Mouse (Mus musculus) layer of hippocampus, adult 9-10 months (tissue): ENCODE measurements around the gene Rnft2.

Experiments used
- DNase-seq: peaks from one replicate; pipeline ENCODE4 v3.0.0; 2022; ENCODE audit warnings: low spot score

The Rnft2 gene

GRCm38 (mm10) chr5:118244606-118245443 is at the start of gene Rnft2, which contains the start of gene 2410131K14Rik:
Gene Rnft2, minus strand, starts transcription at chr5:118245116.
Gene 2410131K14Rik, plus strand, starts transcription at chr5:118245227.
- peak; percentile 98 for DNase-seq

GRCm38 (mm10) chr5:118294086-118294864 is 49.4 kb upstream of the Rnft2 start:
- DNase-seq: peak; percentile 33

- no peak for DNase-seq
Measured at GRCm38 (mm10) chr5:118292476-118292875, 47.6 kb upstream of the Rnft2 start.

DNA sequence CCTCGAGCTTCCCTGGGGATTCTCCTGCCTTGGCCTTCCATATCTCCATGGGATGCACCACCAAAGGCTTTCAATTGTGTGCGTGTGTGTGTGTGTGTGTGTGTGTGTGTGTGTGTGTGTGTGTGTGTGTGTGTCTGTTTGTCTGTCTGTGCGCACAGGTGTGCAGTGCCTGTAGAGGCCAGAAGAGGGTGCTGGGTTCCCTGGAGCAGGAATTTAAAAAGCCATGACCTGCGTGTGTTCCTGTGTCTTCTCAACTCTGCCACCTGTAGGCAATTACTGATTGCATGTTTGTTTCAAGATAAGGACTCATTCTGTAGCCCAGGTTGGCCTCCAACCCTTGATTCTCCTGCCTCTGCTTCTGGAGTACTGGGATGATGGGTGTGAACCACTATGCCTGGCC is 46.5 kb upstream of the Rnft2 start:
- no peak for DNase-seq

DNA sequence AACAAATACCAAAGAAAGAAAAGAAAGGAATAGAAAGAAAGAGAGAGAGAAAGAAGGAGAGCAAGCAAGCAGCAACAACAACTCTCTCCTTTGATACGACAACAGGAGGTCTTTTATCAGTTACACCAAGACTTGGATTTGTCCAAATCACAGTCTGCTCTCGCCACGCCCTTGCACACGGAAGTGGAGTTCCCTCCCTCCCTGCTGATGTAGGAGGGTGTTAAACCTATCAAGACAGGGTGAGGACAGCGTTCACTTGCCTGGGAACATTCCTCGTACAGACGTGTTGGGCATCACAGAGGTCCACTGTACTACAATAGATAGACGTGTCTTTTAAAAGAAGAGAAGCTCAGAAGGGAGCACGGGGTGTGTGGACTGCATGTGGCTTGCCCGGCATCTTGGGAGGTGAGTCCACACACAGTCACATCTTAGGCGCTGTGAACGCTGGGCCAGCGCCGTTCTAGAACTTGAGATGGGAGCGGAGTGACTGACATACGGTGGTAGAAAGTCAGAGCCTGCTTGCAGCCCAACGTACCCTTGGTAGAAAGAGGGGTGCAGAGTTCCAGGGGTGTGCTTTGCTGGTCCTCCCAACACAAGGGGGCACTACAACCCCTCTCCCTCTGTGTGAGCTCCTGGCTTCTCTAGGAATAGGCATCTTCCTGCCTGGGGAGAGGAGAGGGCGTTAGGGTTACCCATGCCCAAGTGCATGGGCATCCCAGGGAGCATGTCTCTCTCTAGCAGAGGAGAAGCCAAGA is 33.0 kb upstream of the Rnft2 start:
- no peak for DNase-seq

DNA sequence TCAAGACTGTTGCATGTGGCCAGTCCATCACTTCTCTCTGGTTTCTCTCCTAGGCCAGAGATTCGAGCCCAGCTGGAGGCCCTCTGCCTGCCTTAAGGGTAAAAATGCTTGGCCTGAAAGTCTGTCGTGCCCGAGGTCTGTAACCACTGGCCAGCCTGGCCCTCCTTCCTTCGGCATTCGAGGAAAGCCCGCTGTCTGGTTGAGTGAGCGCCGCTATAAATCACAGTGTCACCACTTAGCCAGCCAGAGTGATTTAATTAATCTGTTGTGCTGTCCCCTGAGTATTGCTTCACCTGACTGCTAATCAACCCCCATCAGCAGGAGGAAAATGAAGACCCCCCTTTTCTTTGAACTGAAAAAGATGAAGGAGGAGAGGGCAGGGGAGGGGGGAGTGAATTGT is 31.8 kb upstream of the Rnft2 start:
- DNase-seq: no peak

- DNase-seq: no peak
Measured at GRCm38 (mm10) chr5:118276281-118276680, 31.4 kb upstream of the Rnft2 start.

GRCm38 (mm10) chr5:118274546-118274945 is 29.6 kb upstream of the Rnft2 start:
- DNase-seq: no peak

DNA sequence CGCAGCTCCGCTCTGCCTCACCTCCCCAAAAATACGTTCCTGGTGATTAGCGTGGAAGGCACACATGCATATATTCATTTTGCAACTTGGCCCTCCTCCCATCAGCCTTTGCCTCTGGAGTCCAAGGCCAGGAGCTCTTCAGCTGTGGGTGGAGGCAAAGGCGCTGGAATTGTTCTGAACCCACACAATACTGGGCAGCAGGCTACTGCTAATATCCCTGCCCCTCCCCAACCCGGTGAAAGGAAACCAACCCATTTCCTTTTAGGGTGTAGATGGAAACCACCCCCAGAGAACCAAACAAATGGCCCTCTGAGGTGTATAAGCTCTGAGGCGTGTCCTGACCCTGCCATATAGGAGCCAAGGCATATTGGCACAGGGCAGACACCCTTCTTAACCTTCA is 28.5 kb upstream of the Rnft2 start:
- DNase-seq: no peak

DNA sequence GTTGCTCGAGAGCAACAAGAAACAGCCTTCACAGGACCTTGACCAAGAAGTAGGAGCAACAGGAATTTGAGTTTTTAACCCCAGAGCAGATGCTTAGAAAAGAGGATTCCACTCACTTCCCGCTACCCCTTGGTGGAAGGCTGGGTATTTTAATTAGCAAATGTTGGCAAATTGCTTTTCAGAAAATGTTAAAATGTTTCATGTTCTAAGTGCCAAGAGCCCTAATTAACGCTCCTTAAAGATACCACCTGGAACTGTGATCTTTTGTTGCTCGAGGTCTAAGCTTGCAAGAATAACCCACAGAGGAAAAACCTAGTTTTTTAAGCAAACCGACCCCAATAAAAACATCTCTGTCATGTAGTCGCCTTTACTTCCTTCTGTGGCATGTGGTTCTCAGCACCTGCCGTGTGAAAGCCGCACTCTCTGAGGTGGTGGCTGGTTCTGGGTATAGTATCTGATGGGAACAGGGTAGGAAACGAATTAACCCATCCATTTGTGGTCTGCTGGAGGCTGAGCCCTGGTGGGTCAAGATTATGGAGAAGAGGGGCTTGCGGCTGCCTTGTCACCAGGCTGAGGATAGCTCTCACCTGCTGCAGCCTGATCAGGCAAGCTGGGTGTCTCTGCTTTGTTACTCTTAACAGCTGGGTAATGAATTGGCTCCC is 26.7 kb upstream of the Rnft2 start:
- DNase-seq: no peak

GRCm38 (mm10) chr5:118268987-118269386 is 24.1 kb upstream of the Rnft2 start:
- peak; percentile 80 for DNase-seq

DNA sequence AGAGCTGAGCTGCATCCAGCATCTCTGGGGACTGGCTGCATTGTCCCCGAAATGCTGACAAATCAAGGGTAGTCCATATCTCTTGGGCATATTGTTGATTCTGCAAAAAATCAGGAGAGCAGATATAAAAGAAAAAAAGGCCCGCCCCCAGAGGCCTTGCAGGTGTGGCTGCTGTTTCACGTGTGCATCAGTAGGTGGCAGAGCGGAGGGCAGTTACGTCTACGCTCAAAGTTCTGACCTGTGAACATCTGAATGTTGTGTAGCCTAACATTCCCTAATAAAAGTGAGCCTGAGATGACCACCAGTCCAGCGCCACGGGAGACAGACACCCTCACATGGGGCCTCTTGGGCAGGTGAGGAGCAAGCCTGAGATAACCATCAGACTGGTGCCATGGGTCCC is 21.4 kb upstream of the Rnft2 start:
- DNase-seq: no peak

GRCm38 (mm10) chr5:118265366-118265765 is 20.4 kb upstream of the Rnft2 start:
- no peak for DNase-seq

DNA sequence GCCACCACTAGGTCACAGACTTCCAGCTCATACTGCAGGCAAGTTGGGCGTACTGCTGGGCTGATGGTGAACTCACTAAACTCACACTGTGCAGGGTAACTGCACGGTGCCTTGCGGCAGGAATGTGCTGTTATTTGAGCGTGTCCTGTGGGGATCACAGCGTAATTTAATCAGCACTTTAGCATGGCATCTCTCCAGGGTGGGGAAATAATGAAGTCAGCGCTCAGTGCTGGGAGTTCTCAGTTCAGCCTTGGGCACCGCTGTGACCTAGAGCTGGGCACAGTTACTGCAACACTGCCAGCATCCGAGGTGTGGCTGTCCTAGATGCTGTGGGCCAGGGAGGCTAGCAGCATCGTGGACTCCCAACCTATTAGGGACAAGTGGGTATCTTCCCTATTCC is 19.4 kb upstream of the Rnft2 start:
- DNase-seq: no peak

GRCm38 (mm10) chr5:118262418-118262817 is 17.5 kb upstream of the Rnft2 start:
- no peak for DNase-seq

DNA sequence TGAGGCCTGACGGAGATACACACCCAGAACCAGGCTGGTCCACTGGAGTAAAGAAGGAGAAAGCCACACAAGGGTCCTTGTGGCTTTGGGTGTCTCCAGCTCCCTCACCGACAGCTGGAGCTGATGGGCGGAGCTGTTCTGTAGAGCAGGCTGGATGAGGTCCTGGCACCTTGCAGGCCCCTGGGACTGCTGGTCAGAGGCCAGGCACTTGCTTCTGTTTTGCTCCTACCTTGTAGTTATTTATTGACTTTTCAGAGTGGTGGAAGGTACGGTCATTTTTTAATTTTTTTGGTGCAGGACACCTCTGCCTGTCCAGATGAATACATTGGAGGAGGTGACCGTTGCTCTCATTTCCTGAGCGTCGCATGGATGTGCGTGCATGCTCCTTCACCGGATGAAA is 16.3 kb upstream of the Rnft2 start:
- no peak for DNase-seq

DNA sequence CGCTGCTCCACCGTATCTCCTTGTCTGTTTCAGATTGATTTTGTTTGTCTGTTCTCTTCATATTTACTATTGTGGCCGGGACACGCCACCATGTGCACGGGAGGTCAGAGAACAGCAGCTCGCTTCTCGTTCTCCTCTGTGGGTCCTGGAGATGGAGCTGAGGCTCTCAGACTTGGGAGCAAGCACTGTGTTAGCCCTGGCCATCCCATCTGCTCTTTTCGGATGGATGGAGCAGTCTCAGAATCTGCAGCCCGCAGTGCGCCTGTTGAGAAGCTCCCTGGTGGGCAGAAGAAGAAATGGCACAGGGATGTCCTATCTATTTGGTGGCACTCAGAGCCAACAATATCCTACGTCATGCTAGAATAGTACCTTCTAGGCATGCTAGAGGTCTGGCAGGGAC is 15.7 kb upstream of the Rnft2 start:
- DNase-seq: no peak

- no peak for DNase-seq
Measured at GRCm38 (mm10) chr5:118260055-118260454, 15.1 kb upstream of the Rnft2 start.

- no peak for DNase-seq
Measured at GRCm38 (mm10) chr5:118259636-118260035, 14.7 kb upstream of the Rnft2 start.

- DNase-seq: no peak
Measured at GRCm38 (mm10) chr5:118259152-118259551, 14.2 kb upstream of the Rnft2 start.

DNA sequence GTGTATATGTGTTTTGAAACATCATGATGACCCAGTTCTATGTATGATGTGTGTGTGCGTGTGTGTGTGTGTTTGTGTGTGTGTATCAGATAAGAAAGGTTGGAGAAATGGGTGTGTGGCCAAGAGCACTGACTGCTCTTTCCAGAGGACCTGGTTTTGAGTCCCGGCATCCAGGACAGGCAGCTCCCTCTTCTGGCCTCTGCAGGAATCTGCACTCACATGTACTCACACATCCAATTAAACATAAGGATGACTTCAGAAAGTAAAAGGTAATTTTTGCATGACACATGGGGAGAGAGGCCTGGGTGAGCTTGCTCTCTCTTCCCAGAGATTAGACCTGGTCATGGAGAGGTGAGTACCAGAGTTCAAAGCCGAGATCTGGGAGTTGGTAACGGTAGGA is 12.1 kb upstream of the Rnft2 start:
- no peak for DNase-seq

GRCm38 (mm10) chr5:118253551-118253950 is 8.6 kb upstream of the Rnft2 start:
- DNase-seq: no peak
